Mouse (Mus musculus) kidney, adult 11 months (tissue): Measurements from ENCODE around the gene Aars2.

Source experiments
- DNase-seq: peaks from one replicate; pipeline ENCODE4 v3.0.0; 2022

The Aars2 gene

GRCm38 (mm10) chr17:45502324-45502723 lies 4.3 kb upstream of the Aars2 start:
- DNase-seq: no peak

- no peak for DNase-seq
These were observed 3.2 kb upstream of the Aars2 start for GRCm38 (mm10) chr17:45503301-45503973.

GRCm38 (mm10) chr17:45505941-45506465 lies 638 bp upstream of the Aars2 start:
- no peak for DNase-seq

GRCm38 (mm10) chr17:45510871-45511270 lies 4.2 kb downstream of the Aars2 start:
- DNase-seq: no peak

GRCm38 (mm10) chr17:45511757-45512156 lies 5.1 kb downstream of the Aars2 start:
- DNase-seq: no peak

- DNase-seq: no peak
These were observed 8.6 kb downstream of the Aars2 start for GRCm38 (mm10) chr17:45515204-45515726.

GRCm38 (mm10) chr17:45515806-45516205 lies 9.2 kb downstream of the Aars2 start:
- no peak for DNase-seq

- peak; percentile 58 for DNase-seq
These were observed 9.8 kb downstream of the Aars2 start for GRCm38 (mm10) chr17:45516488-45516887.

- DNase-seq: no peak
These were observed 10.5 kb downstream of the Aars2 start for GRCm38 (mm10) chr17:45517135-45517534.

GRCm38 (mm10) chr17:45517549-45518215 lies 11.0 kb downstream of the Aars2 start:
- no peak for DNase-seq

- DNase-seq: no peak
These were observed 12.3 kb downstream of the Aars2 start for GRCm38 (mm10) chr17:45518766-45519475.

- no peak for DNase-seq
These were observed 13.5 kb downstream of the Aars2 start for GRCm38 (mm10) chr17:45520136-45520535.

- no peak for DNase-seq
These were observed 16.6 kb downstream of the Aars2 start, which contains the start of gene Tcte1 for GRCm38 (mm10) chr17:45523263-45523662. Tcte1 (plus strand) TSS chr17:45523434.

- no peak for DNase-seq
These were observed 18.3 kb downstream of the Aars2 start for GRCm38 (mm10) chr17:45524961-45525360.

- peak; percentile 79 for DNase-seq
These were observed 19.9 kb downstream of the Aars2 start for GRCm38 (mm10) chr17:45526571-45526970.

GRCm38 (mm10) chr17:45530346-45530782 lies 23.7 kb downstream of the Aars2 start:
- DNase-seq: no peak

GRCm38 (mm10) chr17:45532896-45533295 lies 26.3 kb downstream of the Aars2 start:
- DNase-seq: no peak

GRCm38 (mm10) chr17:45536264-45536663 lies 29.6 kb downstream of the Aars2 start:
- no peak for DNase-seq

- no peak for DNase-seq
These were observed 31.8 kb downstream of the Aars2 start for GRCm38 (mm10) chr17:45538394-45538793.

GRCm38 (mm10) chr17:45539664-45540063 lies 33.0 kb downstream of the Aars2 start:
- no peak for DNase-seq

GRCm38 (mm10) chr17:45542129-45542528 lies 35.5 kb downstream of the Aars2 start:
- DNase-seq: no peak

- DNase-seq: no peak
These were observed 36.1 kb downstream of the Aars2 start for GRCm38 (mm10) chr17:45542705-45543104.

GRCm38 (mm10) chr17:45543115-45543514 lies 36.5 kb downstream of the Aars2 start:
- no peak for DNase-seq
